Mouse (Mus musculus) erythroblast, embryonic 14.5 days (primary cell): ENCODE results near the gene Ptpn13. TPM values are rescaled to one million over a fixed set of nuclear protein-coding genes. Genes with fewer than 3 reads are reported as not detected.

Experiments used
- H3K27me3 ChIP-seq: 2 replicates; pipeline ENCODE4 v1.6.1; 2012; ENCODE audit warnings: inconsistent platforms; ENCODE audit not compliant: control insufficient read depth
- H3K36me3 ChIP-seq: 2 replicates; pipeline ENCODE4 v1.6.1; 2012; ENCODE audit warnings: mild to moderate bottlenecking, inconsistent platforms; ENCODE audit not compliant: control insufficient read depth
- H3K4me1 ChIP-seq: 2 replicates; pipeline ENCODE4 v1.6.1; 2012; ENCODE audit warnings: inconsistent platforms; ENCODE audit not compliant: control insufficient read depth
- H3K4me3 ChIP-seq: replicated peaks from 2 replicates; pipeline ENCODE3; 2012; ENCODE audit warnings: moderate library complexity, mild to moderate bottlenecking, inconsistent platforms
- H3K9me3 ChIP-seq: 2 replicates; pipeline ENCODE4 v1.6.1; 2012; ENCODE audit warnings: low read length, inconsistent platforms, mixed read lengths; ENCODE audit not compliant: control insufficient read depth
- GATA1 ChIP-seq: IDR thresholded peaks from 2 replicates; pipeline ENCODE4 v1.6.1; 2012; ENCODE audit warnings: low read length, inconsistent platforms, mixed read lengths
- TAL1 ChIP-seq: IDR thresholded peaks from 3 replicates; pipeline ENCODE4 v1.6.1; 2012; ENCODE audit warnings: low read length, inconsistent platforms, mixed read lengths
- polyA plus RNA-seq: library from polyadenylated mRNA; stranded (reverse); fragments of >175 nt; gene quantifications from 2 replicates; pipeline ENCODE4 v1.2.3, GENCODE M21; 2012

The Ptpn13 gene
- polyA plus RNA-seq, 1 experiment = 0.01 TPM

DNA sequence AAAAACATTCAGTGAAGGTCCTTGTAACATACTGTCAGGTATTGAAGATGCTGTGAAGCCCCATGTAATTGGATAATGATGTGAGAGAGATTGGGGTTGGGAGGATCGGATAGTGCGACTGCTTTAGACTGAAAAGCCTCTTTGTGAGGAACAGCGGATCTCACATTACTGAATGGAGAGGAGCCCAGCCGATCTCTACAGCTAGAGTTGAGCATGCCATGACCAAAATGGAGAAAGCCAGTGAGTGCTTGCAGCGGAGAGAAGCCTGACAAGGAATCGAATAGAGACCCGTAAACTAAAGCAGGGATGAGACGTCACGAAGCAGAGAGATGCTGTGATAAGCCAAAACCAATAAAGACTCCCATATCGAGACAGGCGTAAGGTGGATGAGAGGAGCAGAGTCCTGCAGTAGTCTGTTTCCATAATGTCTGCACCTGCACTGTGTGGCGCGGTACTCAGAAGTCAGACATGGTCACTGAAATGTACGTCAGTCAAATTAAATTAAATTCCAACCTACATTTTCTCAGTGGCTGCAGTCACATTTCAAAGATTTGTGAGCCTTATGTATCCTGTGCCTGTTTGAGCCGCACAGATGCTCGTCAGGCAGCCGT, 22.9 kb downstream of the Ptpn13 start:
- H3K4me3 ChIP-seq = no peak overlapping the region
- H3K36me3 ChIP-seq = no peaks in the 10 kb centered on the region
- no peaks in the 10 kb centered on the region for H3K9me3 ChIP-seq
- TF ChIP-seq TAL1 (no peak), GATA1 (no peak)
- H3K27me3 ChIP-seq = no peaks in the 10 kb centered on the region
- H3K4me1 ChIP-seq = no peaks in the 10 kb centered on the region; the same call in 1 of the 2 replicates

DNA sequence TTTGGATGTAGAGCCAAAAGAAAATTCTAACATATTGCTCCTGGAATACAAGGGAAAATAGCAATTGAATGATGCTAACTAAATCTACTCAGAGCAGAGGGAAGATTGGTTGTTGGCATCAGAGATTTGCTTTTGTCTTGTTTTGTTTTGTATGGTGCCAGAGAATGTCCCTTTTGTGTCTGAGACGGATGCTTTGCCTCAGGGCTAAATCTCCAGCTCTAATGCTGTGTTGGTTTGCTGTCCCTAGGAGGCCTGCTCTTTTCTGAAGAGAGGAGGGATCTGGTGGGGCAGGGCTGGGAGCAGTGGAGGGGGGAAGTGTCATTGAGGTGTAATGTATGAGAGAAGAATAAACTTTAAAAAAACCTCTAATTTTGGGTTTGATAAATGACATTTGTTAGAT, 23.5 kb downstream of the Ptpn13 start:
- TF ChIP-seq GATA1 (no peak), TAL1 (no peak)
- H3K36me3 ChIP-seq = no peaks in the 10 kb centered on the region
- no peaks in the 10 kb centered on the region for H3K27me3 ChIP-seq
- no peak overlapping the region for H3K4me3 ChIP-seq
- no peaks in the 10 kb centered on the region for H3K9me3 ChIP-seq
- H3K4me1 ChIP-seq = no peaks in the 10 kb centered on the region

GRCm38 (mm10) chr5:103450663-103451062, 25.7 kb downstream of the Ptpn13 start:
- no peaks in the 10 kb centered on the region for H3K9me3 ChIP-seq
- H3K36me3 ChIP-seq = no peaks in the 10 kb centered on the region
- no peak overlapping the region for H3K4me3 ChIP-seq
- H3K27me3 ChIP-seq = no peaks in the 10 kb centered on the region
- TF ChIP-seq GATA1 (no peak), TAL1 (no peak)
- no peaks in the 10 kb centered on the region for H3K4me1 ChIP-seq

GRCm38 (mm10) chr5:103453361-103454140, 28.6 kb downstream of the Ptpn13 start:
- H3K27me3 ChIP-seq = no peaks in the 10 kb centered on the region
- no peaks in the 10 kb centered on the region for H3K36me3 ChIP-seq
- TF ChIP-seq TAL1 (no peak), GATA1 (no peak)
- H3K4me3 ChIP-seq = no peak overlapping the region
- no peaks in the 10 kb centered on the region for H3K4me1 ChIP-seq
- no peaks in the 10 kb centered on the region for H3K9me3 ChIP-seq

- no peaks in the 10 kb centered on the region for H3K27me3 ChIP-seq
- no peak for TF ChIP-seq TAL1
- TF ChIP-seq GATA1 = no peak
- no peaks in the 10 kb centered on the region for H3K4me1 ChIP-seq
- H3K4me3 ChIP-seq = no peak overlapping the region
- H3K36me3 ChIP-seq = no peaks in the 10 kb centered on the region
- no peaks in the 10 kb centered on the region for H3K9me3 ChIP-seq
Observed at GRCm38 (mm10) chr5:103456794-103457193, 31.8 kb downstream of the Ptpn13 start.

DNA sequence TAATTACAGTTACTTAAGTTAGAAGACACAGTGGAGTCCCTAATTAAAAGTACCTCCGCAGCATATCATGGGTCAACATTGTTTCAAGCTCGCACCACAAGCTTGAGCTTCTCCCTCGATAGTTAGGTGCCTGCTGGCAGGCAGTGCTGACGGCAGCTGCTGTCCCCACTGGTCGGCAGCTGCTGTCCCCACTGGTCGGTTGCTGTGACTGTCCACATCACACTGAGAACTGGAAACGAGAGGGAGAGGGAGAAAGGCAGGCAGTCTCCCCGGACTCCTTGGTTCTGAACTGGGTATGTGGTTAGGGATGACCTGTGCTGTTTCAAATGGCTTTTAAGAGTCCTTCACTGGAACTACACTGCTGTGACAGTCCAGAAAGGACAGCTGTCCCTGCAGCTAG, 33.4 kb downstream of the Ptpn13 start:
- Histone ChIP-seq H3K36me3 (no peaks in the 10 kb centered on the region), H3K4me1 (no peaks in the 10 kb centered on the region), H3K27me3 (no peaks in the 10 kb centered on the region), H3K9me3 (no peaks in the 10 kb centered on the region), H3K4me3 (no peak overlapping the region)
- TF ChIP-seq TAL1 (no peak), GATA1 (no peak)

DNA sequence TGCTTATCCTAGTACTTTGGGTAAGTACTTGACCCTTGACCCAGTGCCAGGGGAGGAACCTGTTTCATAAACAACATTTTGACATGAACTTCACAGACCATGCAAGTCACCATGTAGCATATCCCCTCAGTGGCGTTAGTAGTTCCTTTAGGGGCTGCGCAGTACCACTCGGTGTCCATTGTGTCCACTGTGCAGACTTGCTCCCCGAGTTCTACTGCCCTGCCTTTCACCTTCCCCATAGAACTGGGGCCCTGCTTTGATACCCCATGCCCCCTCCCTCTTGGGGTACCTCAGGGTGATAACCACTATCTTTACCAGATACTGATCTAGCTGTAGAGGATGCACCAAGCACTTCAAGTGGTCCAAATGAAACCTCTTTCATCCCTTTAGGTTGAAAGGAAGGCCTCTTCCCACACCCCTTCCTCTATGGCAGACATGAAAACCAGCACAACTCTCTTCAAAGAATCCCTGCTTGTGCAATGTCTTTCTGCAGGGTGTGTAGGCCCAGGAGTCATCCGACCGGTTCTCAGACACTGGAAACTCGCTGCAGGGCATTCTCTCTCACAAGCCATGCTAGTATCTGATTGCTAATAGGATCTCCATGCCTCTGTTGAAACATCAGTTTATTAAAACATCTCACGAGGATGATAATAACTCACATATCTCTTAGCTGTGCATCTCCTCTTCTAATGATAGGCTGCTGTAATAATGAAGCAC, 34.1 kb downstream of the Ptpn13 start:
- Histone ChIP-seq H3K27me3 (no peaks in the 10 kb centered on the region), H3K36me3 (no peaks in the 10 kb centered on the region), H3K4me3 (no peak overlapping the region), H3K4me1 (no peaks in the 10 kb centered on the region), H3K9me3 (no peaks in the 10 kb centered on the region)
- TF ChIP-seq TAL1 (no peak), GATA1 (no peak)

DNA sequence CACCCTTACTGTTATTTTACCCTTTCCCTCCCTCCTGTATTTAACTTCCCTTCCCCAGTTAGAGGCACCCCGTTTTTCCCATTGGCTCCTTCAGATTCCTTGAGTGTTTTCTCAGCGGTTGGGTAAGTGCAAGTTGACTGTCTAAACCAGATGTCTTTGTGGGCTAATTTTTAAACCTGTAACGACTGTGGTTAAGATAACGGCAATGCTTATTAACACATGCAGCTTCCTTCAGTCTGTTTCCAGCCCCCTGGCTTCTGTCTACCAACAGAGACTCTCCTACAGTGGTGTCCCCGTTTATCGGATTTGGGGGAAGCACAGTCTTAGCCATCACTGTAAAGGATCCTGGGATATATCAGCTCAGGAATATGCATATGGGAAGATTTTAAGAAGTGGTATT, 35.9 kb downstream of the Ptpn13 start:
- H3K4me3 ChIP-seq = no peak overlapping the region
- H3K4me1 ChIP-seq = no peaks in the 10 kb centered on the region
- H3K27me3 ChIP-seq = no peaks in the 10 kb centered on the region
- H3K9me3 ChIP-seq = no peaks in the 10 kb centered on the region
- H3K36me3 ChIP-seq = no peaks in the 10 kb centered on the region
- TF ChIP-seq GATA1 (no peak), TAL1 (no peak)

GRCm38 (mm10) chr5:103463661-103464219, 38.7 kb downstream of the Ptpn13 start:
- no peaks in the 10 kb centered on the region for H3K27me3 ChIP-seq
- no peaks in the 10 kb centered on the region for H3K9me3 ChIP-seq
- H3K4me3 ChIP-seq = no peak overlapping the region
- no peaks in the 10 kb centered on the region for H3K36me3 ChIP-seq
- TF ChIP-seq GATA1 (no peak), TAL1 (no peak)
- H3K4me1 ChIP-seq = no peaks in the 10 kb centered on the region
